Mouse (Mus musculus): ENCODE results near the gene Gm6356. TPM values are rescaled to one million over a fixed set of nuclear protein-coding genes. Genes with fewer than 3 reads are reported as not detected.
"Not testable (repeated sequence)": the region's sequence is repeated elsewhere in the genome, so short reads cannot be mapped to it uniquely, and the experiment has no call there.

Gm6356 gene
- total RNA-seq (2021): not detected in 2 replicates
- long read RNA-seq, experiment 1: 0 reads
- long read RNA-seq, experiment 2: 0 reads

- DNase-seq: not testable (repeated sequence)
These were observed at the start of gene Gm6356 for GRCm38 (mm10) chr14:6973718-6974117. TSS of gene Gm6356 (minus strand) at chr14:6973818.

Other genes with a start within 250 kb of the Gm6356 start
- gene Gm3636, start 231.5 kb downstream of the Gm6356 start, total RNA-seq (2021): 0.94 and 1.1 TPM in 2 replicates
- not detected in 2 replicates for gene Gm8362, start 199.4 kb downstream of the Gm6356 start, total RNA-seq (2021)
- not detected in 2 replicates for gene Gm3642, start 133.5 kb downstream of the Gm6356 start, total RNA-seq (2021)
- 0.41 and 0.90 TPM in 2 replicates for gene Gm3667, start 83.9 kb downstream of the Gm6356 start, total RNA-seq (2021)
- gene Gm10406, start 53.6 kb upstream of the Gm6356 start, total RNA-seq (2021): 0.37 TPM in 1 of 2 replicates, not detected in the other
- not detected in 2 replicates for gene Gm3685, start 71.2 kb upstream of the Gm6356 start, total RNA-seq (2021)
- gene Gm3696, start 126.8 kb upstream of the Gm6356 start, total RNA-seq (2021): 0.75 TPM in 1 of 2 replicates, not detected in the other
- gene Gm6676, start 151.6 kb upstream of the Gm6356 start, total RNA-seq (2021): not detected in 2 replicates
- gene Gm3512, start 200.7 kb upstream of the Gm6356 start, total RNA-seq (2021): 0.78 and 0.86 TPM in 2 replicates
- gene Gm16434, start 220.7 kb upstream of the Gm6356 start, total RNA-seq (2021): not detected in 2 replicates